Mouse (Mus musculus): ENCODE data around the gene Pla2g2d. TPM values are rescaled to one million over a fixed set of nuclear protein-coding genes. Genes with fewer than 3 reads are reported as not detected.

Pla2g2d gene
- total RNA-seq, 2 experiments from 2014 or later = not detected

DNA sequence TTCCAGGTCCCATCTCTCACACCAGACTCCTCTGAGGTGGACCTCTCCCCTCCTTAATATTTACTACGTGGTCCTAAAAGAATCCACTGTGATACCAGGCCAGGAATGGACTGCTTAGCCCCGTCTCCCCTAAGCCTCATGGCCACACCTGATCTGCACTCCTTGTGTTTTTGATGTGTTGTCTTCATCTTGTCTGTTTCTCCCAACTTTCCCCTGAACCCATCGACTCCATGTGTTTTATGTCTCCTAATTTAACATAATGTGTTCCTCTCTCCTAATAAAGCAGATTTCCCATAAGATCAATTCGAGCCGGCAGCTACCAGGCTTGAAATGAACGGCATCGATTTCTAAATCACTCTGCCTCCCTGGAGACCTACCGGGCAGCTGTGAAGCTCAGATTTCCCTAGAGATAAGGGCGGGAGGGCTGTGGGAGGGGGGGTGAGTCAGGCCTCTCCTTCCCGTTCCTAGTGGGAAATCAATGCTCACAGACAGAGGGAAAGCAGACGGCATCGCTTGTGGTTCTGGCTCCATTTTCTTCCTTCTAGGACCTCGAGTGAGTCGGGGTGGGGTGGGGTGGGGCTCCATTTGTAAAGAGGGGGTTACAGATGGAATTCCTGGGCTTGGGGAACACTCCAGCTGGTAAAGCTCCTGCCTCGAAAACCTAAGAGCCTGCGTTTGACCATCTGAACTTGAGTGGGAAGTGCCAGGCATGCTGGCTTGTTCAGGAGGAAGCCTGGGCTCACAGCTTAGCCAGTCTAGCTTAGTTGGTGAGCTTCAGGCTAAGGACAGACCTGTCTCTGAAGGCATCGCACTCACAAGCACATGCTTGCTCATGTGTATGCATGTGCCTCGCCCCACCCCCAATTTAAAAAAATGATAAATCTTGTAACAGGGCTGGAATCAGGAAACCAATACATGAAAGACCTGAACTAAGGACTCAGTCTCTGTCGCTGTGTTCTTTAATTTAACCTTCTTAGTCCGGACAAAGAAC, 2.2 kb downstream of the Pla2g2d start:
- no peak for ATAC-seq (replicated peaks; ENCODE audit: low FRiP score, low TSS enrichment, poor library complexity, severe bottlenecking)

DNA sequence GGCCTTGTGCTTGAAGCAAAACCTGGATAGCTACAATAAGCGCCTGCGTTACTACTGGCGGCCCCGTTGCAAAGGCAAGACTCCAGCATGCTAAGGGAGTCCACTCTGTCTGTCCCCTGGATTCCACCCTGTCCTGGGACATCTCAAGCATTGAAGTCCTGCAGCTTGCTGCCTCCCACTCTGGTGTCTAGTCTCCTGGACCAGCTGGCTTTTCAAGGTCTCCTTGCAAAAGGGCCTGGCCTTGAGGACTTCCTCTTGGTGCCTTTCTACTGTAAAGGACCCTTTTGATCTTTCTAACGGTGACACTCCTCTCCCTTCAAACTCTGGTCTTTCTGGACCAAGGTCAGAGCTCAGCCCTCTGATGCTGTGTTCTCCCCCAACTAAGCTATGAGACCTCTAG, 4.8 kb downstream of the Pla2g2d start:
- ATAC-seq (replicated peaks; ENCODE audit: low FRiP score, low TSS enrichment, poor library complexity, severe bottlenecking) = no peak

DNA sequence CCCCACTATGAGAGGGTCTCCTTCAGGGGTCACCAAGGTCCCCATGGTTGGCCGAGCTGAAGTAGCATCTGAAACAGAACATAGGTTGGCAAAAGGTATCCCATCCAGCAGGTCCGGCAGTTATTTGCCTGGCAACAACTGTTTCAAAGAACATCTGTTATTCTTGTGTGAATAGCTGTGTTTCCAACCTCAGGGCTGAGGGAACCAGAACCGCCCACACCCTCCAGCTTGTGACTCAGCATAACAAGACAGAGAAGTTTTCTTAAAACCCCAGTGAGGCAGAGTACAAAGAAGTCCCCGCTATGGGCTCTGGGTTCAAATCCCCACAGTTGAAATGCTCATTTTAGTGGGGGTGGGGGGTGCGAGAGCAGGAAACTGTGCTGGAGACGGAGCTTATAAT, 6.6 kb downstream of the Pla2g2d start:
- ATAC-seq (replicated peaks; ENCODE audit: low FRiP score, low TSS enrichment, poor library complexity, severe bottlenecking) = no peak

DNA sequence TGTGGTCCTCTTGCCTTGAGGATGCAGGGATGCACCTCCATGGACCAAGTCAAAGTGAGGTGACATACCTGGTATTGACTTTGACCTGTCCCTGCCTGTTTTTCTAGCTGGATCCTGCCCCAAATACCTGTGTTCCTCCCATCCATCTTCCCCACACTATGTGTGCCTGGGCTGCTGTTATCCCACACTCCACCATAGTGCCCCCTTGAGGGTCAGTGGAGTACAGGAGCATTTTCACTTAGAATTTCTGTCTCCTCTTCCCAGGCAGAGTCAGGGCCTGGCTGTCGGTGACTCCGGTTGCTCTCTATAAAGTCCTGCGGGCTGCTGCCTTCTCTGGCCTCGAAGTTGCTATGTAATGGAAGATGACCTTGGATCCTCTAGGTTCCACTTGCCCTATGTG, 10.2 kb downstream of the Pla2g2d start:
- no peak for ATAC-seq (replicated peaks; ENCODE audit: low FRiP score, low TSS enrichment, poor library complexity, severe bottlenecking)

DNA sequence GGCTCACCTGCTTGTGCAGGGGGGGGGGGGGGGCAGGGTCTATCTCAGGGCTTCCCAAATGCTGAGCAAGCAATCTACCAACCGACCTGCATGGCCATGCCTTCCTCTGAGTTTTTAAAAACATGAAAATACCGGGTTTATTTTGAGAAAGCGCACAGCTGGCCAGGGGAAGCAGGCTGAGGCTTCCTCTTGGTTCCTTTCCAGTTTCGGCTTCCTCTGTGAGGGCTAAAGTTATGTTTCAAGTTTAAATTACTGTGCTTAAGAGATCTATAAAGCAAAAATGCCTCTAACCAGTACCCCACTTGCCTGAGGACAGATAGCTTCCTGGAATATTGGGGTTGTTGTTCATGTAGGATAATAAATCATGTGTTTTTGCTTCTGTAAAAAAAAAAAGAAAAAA, 10.6 kb downstream of the Pla2g2d start:
- ATAC-seq (replicated peaks; ENCODE audit: low FRiP score, low TSS enrichment, poor library complexity, severe bottlenecking) = no peak

DNA sequence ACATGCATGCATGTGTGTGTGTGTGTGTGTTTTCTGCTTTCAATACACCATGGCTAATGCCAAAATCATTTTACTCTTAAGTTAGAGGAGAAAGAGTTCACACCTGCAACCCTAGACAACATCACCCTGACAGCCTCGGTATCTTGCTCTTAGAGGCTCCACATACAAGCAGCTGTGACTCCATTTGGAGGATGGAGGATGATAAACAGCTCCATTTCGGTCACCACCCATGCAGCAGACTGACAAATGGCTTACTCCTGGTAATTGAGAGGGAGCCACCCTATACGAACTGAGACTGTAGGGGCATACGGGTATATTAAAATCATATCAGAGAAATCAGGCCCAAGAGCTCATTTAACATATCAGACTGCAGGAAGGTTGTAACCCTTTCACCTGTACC, 12.8 kb downstream of the Pla2g2d start:
- no peak for ATAC-seq (replicated peaks; ENCODE audit: low FRiP score, low TSS enrichment, poor library complexity, severe bottlenecking)

DNA sequence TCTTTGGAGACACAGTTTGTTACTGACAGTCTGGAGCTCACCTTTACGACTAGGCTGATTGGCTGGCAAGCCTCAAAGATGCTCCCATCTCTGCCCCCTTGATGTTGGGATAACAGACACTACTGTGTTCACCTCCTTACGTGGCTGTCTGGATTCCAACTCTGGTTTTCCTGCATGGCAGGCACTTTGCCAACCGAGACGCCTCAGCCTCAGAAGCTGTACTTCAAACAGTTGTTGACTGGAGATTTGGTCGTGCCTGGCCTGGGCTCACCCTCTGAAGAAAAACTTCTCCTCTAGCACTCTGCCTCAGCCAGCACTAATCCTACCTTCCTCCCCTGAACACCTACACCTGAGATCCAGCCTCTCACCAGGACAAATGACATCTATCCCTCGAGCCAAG, 15.9 kb downstream of the Pla2g2d start:
- ATAC-seq (replicated peaks; ENCODE audit: low FRiP score, low TSS enrichment, poor library complexity, severe bottlenecking) = no peak

DNA sequence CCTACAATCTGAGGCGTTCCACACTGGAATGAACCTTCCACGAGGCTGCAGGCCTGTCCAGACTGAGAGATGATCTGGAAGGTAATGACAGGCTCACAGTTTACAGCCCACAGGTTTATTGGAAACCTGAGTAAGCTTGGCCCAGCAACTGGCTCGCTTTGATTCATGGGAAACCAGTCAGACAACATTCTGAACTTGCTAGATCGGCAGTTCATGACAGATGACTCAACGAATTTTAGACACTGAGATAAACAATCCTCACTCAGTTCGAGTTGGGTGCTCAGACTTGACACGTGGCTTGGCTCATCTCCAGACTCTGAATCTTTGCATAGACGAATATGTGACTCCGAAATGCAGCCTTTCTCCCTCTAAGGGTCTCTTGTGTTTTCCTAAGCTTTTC, 17.1 kb downstream of the Pla2g2d start:
- no peak for ATAC-seq (replicated peaks; ENCODE audit: low FRiP score, low TSS enrichment, poor library complexity, severe bottlenecking)

DNA sequence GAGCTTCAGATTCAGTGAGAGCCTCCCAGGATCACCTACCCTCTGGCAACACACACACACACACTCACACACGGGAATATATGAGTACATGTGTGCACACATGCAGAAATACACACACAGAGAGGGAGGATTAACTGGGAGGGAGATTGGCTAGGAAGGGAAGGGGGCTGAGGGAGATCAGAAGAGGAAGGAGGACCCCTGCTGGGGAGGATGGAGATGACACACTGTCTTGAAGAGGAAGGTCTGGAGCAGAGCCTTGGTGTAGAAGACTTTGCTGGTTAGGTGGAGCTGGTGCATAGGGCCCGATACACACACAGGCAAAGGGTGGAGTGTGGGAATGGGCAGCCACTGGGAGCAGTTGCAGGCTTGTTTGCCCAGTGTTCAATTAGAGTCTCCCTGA, 17.7 kb downstream of the Pla2g2d start:
- no peak for ATAC-seq (replicated peaks; ENCODE audit: low FRiP score, low TSS enrichment, poor library complexity, severe bottlenecking)

DNA sequence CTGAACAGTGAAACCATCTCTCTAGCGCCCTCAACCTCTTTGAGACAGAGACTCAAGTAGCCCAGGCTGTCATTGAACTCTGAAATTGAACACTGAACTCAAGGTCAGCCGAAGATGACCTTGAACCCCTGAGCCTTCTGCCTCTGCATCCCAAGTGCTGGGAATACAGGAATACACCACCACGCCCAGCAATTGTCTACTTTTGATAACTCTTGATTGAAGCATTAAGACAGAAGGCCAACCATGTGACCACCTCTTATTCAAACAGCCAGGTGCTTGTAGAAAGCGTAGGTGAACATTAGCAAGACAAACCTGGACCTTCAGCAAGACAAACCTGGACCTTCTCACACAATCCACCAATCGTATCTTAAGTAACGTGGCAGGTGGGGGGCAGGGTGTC, 18.8 kb downstream of the Pla2g2d start:
- ATAC-seq (replicated peaks; ENCODE audit: low FRiP score, low TSS enrichment, poor library complexity, severe bottlenecking) = no peak

DNA sequence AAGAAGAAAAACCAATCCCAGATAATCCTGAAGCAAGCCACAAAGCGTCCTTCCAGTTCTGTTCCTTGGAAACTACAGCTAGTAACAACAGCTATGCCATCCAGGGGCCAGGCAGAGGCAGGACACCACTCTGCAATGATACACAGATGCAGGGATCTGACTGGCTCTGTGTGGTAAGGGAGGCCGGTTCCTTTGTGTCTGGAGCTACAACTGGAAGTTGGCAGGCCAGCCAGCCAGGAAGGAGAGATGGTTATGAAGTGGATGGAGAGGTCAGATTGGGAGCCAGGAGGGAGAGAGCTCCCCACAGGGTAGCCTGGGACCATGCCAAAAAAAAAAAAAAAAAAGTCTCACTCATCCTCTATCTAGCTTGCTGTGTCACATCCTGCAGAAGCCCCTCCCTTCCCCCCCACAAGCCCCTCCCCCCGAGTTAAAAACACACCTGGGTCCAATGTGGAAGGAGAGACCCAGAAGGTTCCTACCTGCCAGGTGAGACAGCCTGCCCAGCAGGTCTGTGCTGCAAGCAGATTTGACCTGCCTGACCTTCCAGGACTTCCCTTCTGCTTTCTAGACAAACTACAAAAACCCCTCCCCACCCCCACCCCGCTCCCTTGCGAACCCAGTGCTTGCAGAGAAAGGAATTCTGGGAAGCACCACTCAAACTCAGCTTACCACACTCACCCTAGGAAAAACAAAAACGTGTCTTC, 21.1 kb downstream of the Pla2g2d start:
- no peak for ATAC-seq (replicated peaks; ENCODE audit: low FRiP score, low TSS enrichment, poor library complexity, severe bottlenecking)

DNA sequence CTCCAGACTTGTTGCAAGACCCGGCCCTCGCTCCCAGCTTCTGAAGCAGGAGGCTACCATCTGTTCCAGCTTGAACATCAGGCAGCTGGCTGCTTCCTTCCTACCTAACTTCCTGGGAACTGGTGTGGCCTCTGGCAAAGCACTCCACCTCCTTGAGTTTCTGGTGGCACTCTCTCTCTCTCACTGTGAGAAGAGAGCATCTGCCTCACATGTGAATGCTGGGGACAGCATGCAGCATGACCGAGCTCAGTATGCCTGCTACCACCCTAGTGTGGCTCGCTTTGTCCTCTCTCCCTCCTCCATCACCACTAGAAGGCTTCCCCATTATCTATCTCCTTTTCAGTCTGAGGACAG, 21.7 kb downstream of the Pla2g2d start:
- ATAC-seq (replicated peaks; ENCODE audit: low FRiP score, low TSS enrichment, poor library complexity, severe bottlenecking) = no peak

DNA sequence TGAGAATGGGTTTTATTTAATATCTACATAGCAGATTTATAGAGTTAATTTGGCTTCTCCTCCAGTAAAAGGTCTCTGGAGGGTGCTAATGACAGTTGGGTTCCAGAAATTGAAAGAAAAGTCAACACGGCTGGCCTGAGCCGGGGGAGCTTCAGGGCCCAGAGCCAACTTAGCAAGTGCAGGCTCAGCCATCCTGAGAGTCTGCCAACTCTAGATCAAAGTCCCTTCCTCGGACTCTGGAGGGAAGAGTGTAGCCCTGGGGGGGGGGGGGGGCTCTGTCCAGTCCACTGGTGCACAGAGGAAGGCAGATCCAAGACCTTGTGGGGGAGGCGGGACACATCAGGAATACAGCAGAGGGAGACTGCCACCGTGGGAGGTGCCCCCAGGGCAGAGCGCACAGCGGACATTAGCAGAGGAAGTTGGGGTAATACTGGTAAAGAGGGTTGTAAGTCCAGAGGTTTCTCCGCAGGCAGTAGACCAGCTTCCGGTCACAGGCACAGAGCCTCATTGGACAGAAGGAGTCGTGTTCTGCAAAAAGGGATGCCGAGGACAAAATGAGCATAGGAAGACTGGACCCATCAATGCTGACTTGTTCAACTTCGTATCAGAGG, 24.7 kb downstream of the Pla2g2d start:
- ATAC-seq (replicated peaks; ENCODE audit: low FRiP score, low TSS enrichment, poor library complexity, severe bottlenecking) = no peak

DNA sequence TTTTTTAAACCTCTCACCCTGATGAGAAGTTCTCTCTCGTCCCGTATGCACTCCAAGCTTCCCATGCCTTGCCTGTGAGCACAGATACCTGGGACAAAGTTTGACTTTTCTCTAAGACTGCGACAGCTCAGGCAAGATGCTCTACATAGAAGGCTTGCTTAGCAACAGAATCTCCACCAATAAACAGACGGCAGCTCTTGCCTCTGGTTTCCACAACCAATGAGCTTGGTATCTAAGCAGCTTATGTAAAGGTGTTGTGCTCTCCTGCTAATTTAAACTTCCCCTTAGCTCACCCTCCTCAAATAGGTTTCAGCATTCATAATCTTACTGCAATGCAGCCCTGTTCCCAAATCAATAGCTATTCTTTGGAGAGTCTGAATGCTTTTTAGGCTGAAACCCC, 26.1 kb downstream of the Pla2g2d start:
- ATAC-seq (replicated peaks; ENCODE audit: low FRiP score, low TSS enrichment, poor library complexity, severe bottlenecking) = no peak

DNA sequence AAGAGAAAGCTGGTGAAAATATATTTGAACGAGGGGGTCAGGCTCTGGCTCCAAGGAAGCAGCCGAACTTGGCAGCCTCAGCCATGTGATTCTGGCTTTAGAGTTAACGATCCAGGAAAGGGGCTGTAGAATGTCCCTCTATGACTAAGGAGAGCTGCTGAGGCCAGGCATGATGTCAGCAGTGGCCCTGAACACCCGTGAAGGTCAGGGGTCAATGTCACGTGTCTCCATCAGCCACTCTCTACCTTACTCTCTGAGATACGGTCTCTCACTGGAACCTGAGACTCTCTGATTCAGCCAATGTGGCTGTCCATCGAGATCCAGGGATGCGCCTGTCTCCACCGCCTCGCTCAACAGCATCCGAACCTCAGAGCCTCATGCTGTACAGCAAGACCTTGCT, 27.4 kb downstream of the Pla2g2d start:
- no peak for ATAC-seq (replicated peaks; ENCODE audit: low FRiP score, low TSS enrichment, poor library complexity, severe bottlenecking)

DNA sequence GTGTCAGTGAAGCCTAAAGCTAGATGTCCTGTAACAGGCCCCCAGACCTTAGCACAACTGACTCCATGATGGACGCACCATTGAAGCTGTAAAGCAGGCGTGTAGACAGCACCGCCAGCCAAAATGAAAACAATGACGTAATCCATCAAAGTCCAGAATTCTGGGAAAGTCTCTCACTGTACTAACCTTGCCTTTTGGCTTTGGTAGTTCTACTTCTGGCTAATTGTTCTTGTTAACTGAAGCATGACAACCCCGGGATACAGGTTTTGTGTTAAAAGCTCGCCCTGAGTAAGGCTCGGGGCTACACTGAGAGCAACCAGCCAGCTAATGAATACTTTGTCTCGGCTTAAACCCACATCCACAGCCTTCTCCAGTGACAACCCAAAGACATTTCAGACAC, 29.7 kb downstream of the Pla2g2d start:
- no peak for ATAC-seq (replicated peaks; ENCODE audit: low FRiP score, low TSS enrichment, poor library complexity, severe bottlenecking)

DNA sequence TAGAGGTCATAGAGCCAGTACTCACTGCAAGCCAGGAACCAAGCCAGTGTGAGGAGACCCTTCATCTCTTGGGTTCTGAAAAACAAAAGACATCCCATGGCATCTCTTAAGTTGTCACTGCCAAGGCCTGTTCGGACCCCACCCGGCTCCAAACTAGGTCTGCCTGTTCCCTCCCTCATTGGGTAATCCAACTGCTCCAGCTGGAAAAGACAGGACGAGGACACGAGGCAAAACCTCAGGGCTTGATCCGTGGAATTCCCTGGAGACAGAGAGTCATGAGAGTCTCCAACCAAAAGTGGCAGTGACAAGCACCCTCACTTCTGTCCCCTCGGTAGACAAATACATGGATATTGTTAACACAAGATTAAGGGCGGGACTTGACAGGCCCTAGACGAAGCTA, 30.6 kb downstream of the Pla2g2d start:
- ATAC-seq (replicated peaks; ENCODE audit: low FRiP score, low TSS enrichment, poor library complexity, severe bottlenecking) = no peak

DNA sequence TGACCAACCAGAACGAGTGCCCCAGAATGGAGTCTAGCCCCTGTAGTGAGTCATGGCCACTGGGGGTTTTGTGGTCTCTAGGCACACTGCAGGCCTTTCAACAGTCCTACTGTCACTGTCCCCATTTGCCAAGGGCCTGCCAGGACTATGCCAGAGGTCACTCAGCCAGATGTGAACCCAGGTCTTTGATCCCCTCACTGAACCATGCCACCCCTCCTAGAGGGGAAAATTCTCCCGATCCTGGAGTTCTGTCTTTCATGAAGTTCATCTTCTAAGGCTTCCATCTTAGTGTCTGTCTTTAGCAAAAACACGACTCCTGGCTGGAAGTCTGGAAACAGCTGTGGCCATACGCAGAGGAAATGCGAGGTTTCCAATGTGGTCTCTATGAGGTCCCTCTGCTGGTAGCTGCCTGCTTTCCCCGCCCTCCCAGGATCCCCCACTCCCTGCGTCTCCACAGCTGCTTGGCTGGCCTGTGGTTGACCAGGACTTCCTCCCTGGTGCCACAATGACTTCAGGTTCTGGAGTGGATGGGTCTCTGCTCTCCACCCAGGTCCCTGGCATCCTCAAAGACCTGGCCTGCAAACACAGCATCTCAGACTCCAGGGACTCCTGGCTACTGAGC, 31.5 kb downstream of the Pla2g2d start:
- ATAC-seq (replicated peaks; ENCODE audit: low FRiP score, low TSS enrichment, poor library complexity, severe bottlenecking) = no peak

DNA sequence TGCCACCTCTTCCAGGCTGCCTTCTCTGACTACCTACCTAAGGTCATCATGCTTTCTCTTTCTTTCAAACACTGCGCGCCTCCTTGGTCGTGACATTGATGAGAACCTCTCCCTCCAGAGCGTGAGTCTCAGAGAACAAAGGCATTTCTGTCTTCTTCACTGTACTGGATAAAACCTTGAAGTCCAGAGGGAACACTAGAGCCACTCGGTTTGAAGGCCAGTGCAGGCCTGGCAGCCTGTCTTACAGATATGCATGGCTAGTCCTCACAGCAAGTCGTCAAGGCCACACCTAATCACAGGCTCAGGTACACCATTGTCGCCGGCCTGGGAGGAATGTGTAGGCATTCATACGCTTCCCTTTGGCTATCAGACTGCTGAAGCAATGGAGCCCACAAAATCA, 40.6 kb downstream of the Pla2g2d start:
- no peak for ATAC-seq (replicated peaks; ENCODE audit: low FRiP score, low TSS enrichment, poor library complexity, severe bottlenecking)

DNA sequence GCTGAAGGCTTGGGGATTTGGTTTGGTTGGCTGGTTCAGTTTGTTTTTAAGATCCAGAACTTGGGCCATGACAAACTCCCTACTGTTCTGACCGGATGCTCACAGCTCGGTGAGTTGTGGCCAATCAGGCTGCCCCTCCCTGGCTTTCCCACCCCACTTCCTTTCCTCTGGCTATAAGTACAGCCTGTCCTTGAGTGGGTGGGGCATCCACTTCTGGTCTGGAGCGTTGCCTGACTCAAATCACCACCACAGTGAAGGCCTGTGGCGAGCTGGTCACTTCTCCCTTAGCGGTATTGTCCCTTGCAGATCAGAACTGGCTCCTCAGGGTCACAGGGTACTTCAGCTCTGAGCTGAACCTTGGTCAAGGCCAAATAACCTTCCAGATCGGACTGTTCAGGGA, 42.2 kb downstream of the Pla2g2d start:
- no peak for ATAC-seq (replicated peaks; ENCODE audit: low FRiP score, low TSS enrichment, poor library complexity, severe bottlenecking)
